Mouse (Mus musculus) kidney, adult 2 months (tissue): ENCODE measurements around the gene Fat2.

Experiments used
- CTCF ChIP-seq: fragments of 200-500 bp; conservative IDR thresholded peaks from 2 replicates; pipeline ENCODE4 v1.5.1; 2011; ENCODE audit warnings: low read depth, mild to moderate bottlenecking, control low read depth, low read length, moderate library complexity, mixed read lengths; ENCODE audit not compliant: insufficient read depth, insufficient read length
- POLR2A ChIP-seq: fragments of 200-500 bp; IDR thresholded peaks from one replicate; pipeline ENCODE4 v1.6.1; 2011; ENCODE audit warnings: low read depth, low read length, control low read depth

- TF ChIP-seq CTCF = no peak
- no peak for TF ChIP-seq POLR2A
These were observed 28.3 kb upstream of the Fat2 start for GRCm38 (mm10) chr11:55364662-55365061.
